Mouse (Mus musculus) liver, embryonic 14.5 days (tissue): ENCODE data around the gene Pkn2. TPM values are rescaled to one million over a fixed set of nuclear protein-coding genes. Genes with fewer than 3 reads are reported as not detected.

Experiments used
- ATAC-seq: fragments of 200-750 bp; cut with Nextera tagmentation; 2 replicates; pipeline ENCODE4 v1.8.0; 2017; ENCODE audit warnings: moderate number of reproducible peaks, mild to moderate bottlenecking, moderate library complexity; ENCODE audit not compliant: insufficient read depth
- DNase-seq, 3 experiments: peaks; one replicate each; pipeline ENCODE4 v3.0.0-alpha.2; 2012 to 2013; ENCODE audit warnings: low read depth in 3 of 3, low spot score in 3 of 3
- H3K27ac ChIP-seq: fragments of 300-500 bp; sonication (generic); 2 replicates; pipeline ENCODE4 v1.5.1; 2014; ENCODE audit warnings: moderate library complexity, mild to moderate bottlenecking, control low read depth, inconsistent platforms
- H3K27me3 ChIP-seq: fragments of 300-500 bp; sonication (generic); 2 replicates; pipeline ENCODE4 v1.6.1; 2014; ENCODE audit warnings: mild to moderate bottlenecking, low read length, moderate library complexity; ENCODE audit not compliant: control insufficient read depth, insufficient read depth
- H3K36me3 ChIP-seq: fragments of 300-500 bp; sonication (generic); replicated peaks from 2 replicates; pipeline ENCODE4 v1.6.1; 2014; ENCODE audit warnings: low read depth; ENCODE audit not compliant: control insufficient read depth, insufficient read depth
- H3K4me1 ChIP-seq, 2 experiments: fragments of 200-500 bp in 1 of 2; fragments of 300-500 bp in 1 of 2; sonication (generic) in 1 of 2; replicated peaks; 2 replicates each; pipeline ENCODE4 v1.6.1; 2012 to 2014; ENCODE audit warnings: antibody characterized with exemption in 1 of 2, inconsistent platforms in 1 of 2, low read length in 1 of 2; ENCODE audit not compliant: control insufficient read depth in 2 of 2, insufficient read depth in 2 of 2
- H3K4me2 ChIP-seq: fragments of 300-500 bp; sonication (generic); 2 replicates; pipeline ENCODE4 v1.6.1; 2014; ENCODE audit warnings: low read depth, mild to moderate bottlenecking, control low read depth, moderate library complexity
- H3K4me3 ChIP-seq, 2 experiments: fragments of 200-500 bp in 1 of 2; fragments of 300-500 bp in 1 of 2; sonication (generic) in 1 of 2; 2 replicates each; pipeline ENCODE4 v1.5.1; 2012 to 2014; ENCODE audit warnings: low read depth in 2 of 2, low read length in 2 of 2, mild to moderate bottlenecking in 2 of 2, control low read depth in 1 of 2, inconsistent platforms in 1 of 2, moderate library complexity in 1 of 2; ENCODE audit not compliant: insufficient read depth in 1 of 2
- H3K9ac ChIP-seq: fragments of 300-500 bp; sonication (generic); replicated peaks from 2 replicates; pipeline ENCODE4 v1.6.1; 2014; ENCODE audit warnings: mild to moderate bottlenecking, control low read depth, moderate library complexity
- H3K9me3 ChIP-seq: fragments of 300-500 bp; sonication (generic); 2 replicates; pipeline ENCODE4 v1.6.1; 2016; ENCODE audit warnings: low read length, mixed read lengths; ENCODE audit not compliant: control insufficient read depth
- CTCF ChIP-seq: IDR thresholded peaks from 2 replicates; pipeline ENCODE4 v1.5.1; 2016; ENCODE audit warnings: antibody characterized with exemption, low read depth, control low read depth
- EP300 ChIP-seq: IDR thresholded peaks from 2 replicates; pipeline ENCODE4 v1.6.1; 2016; ENCODE audit warnings: antibody characterized with exemption, low read depth
- WGBS: fragments of 180-500 bp; shearing (Covaris S2); extraction: QIAGEN DNeasy Blood & Tissue Kit; methylation state at CpG from one replicate; pipeline ENCODE4 v1.1.7; 2014; ENCODE audit not compliant: insufficient replicate concordance; 5-methylcytosine and 5-hydroxymethylcytosine counted together
- polyA plus RNA-seq, 2 experiments: library from polyadenylated mRNA; depleted of rRNA in 1 of 2; stranded (reverse) in 1 of 2; unstranded in 1 of 2; fragments of >200 nt; fragmentation: Nextera tagmentation in 1 of 2; extraction: Ambion mirVana in 1 of 2; gene quantifications; 2 replicates each; pipeline versions ENCODE4 v1.2.1 to v1.2.3; 2012 to 2014

Gene Pkn2
- polyA plus RNA-seq, 2 experiments = 14.9 to 31.1 TPM

GRCm38 (mm10) chr3:142749131-142749530, 132.7 kb downstream of the Pkn2 start:
- no peak overlapping the region for H3K27ac ChIP-seq
- WGBS = 73% methylated on average over 16 of the region's 16 CpGs
- no peaks in the 10 kb centered on the region for H3K27me3 ChIP-seq
- DNase-seq (no peak), ATAC-seq (no peak)
- no peak for TF ChIP-seq EP300
- no peak for TF ChIP-seq CTCF
- no peaks in the 10 kb centered on the region for H3K9me3 ChIP-seq
- no peak overlapping the region for H3K4me3 ChIP-seq
- H3K9ac ChIP-seq = no peak overlapping the region
- no peaks in the 10 kb centered on the region; a peak in 1 of 4 replicates for H3K4me1 ChIP-seq
- no peak overlapping the region for H3K4me2 ChIP-seq
- no peaks in the 10 kb centered on the region for H3K36me3 ChIP-seq

- H3K4me1 ChIP-seq = no peaks in the 10 kb centered on the region; a peak in 1 of 4 replicates
- TF ChIP-seq CTCF (no peak), EP300 (no peak)
- ATAC-seq (0 out of 2 replicates have a peak, but pooled peaks have one; percentile 33), DNase-seq (no peak)
- no peaks in the 10 kb centered on the region for H3K36me3 ChIP-seq
- H3K27me3 ChIP-seq = no peaks in the 10 kb centered on the region
- H3K9me3 ChIP-seq = no peaks in the 10 kb centered on the region
- no peak overlapping the region for H3K4me2 ChIP-seq
- no peak overlapping the region for H3K4me3 ChIP-seq
- H3K9ac ChIP-seq = no peak overlapping the region
- H3K27ac ChIP-seq = no peak overlapping the region
- 87% methylated on average over 7 of the region's 7 CpGs for WGBS
Measured at GRCm38 (mm10) chr3:142747673-142748072, 134.1 kb downstream of the Pkn2 start.

- Histone ChIP-seq H3K4me3 (no peak overlapping the region), H3K4me1 (no peaks in the 10 kb centered on the region; a peak in 1 of 4 replicates), H3K27me3 (no peaks in the 10 kb centered on the region), H3K4me2 (no peak overlapping the region), H3K27ac (no peak overlapping the region), H3K9ac (no peak overlapping the region), H3K36me3 (no peaks in the 10 kb centered on the region), H3K9me3 (no peaks in the 10 kb centered on the region)
- ATAC-seq (0 out of 2 replicates have a peak, but pooled peaks have one; percentile 5), DNase-seq (no peak)
- no peak for TF ChIP-seq EP300
- WGBS = 64% methylated on average over 2 of the region's 2 CpGs
Measured at GRCm38 (mm10) chr3:142745076-142745475, 136.7 kb downstream of the Pkn2 start.

- TF ChIP-seq EP300 (no peak), CTCF (peak; percentile 91)
- Histone ChIP-seq H3K4me1 (no peaks in the 10 kb centered on the region; a peak in 1 of 4 replicates), H3K27me3 (no peaks in the 10 kb centered on the region), H3K4me3 (no peak overlapping the region), H3K36me3 (no peaks in the 10 kb centered on the region), H3K9ac (no peak overlapping the region), H3K27ac (no peak overlapping the region; the same call in 1 of the 2 replicates), H3K9me3 (no peaks in the 10 kb centered on the region), H3K4me2 (no peak overlapping the region)
- ATAC-seq = peak; percentile 60
- WGBS = 48% methylated on average over 21 of the region's 21 CpGs
- peak in 2 of 3 experiments; percentile 41 to 50 for DNase-seq
Measured at GRCm38 (mm10) chr3:142743973-142744898, 137.6 kb downstream of the Pkn2 start.

Other genes with a start within 250 kb of the Pkn2 start
- 3.7 and 5.1 TPM in 2 replicates for gene Kyat3, start 181.0 kb downstream of the Pkn2 start, polyA plus RNA-seq (2012; rRNA removed)
- 8.4 and 10.1 TPM in 2 replicates for gene Kyat3, start 181.0 kb downstream of the Pkn2 start, polyA plus RNA-seq (2014; fragmentation: Nextera tagmentation; extraction: Ambion mirVana)
- gene Gtf2b, start 117.0 kb downstream of the Pkn2 start, polyA plus RNA-seq (2012; rRNA removed) = 17.5 and 26.4 TPM in 2 replicates
- 44.3 and 46.2 TPM in 2 replicates for gene Gtf2b, start 117.0 kb downstream of the Pkn2 start, polyA plus RNA-seq (2014; fragmentation: Nextera tagmentation; extraction: Ambion mirVana)